Mouse (Mus musculus) G1E (cell line): ENCODE results near the gene Tpcn1. TPM values are rescaled to one million over a fixed set of nuclear protein-coding genes. Genes with fewer than 3 reads are reported as not detected.
A peak's percentile ranks its signal among the peaks of the same experiment; 100 is the strongest.

Source experiments
- ATAC-seq: 2 replicates; pipeline ENCODE4 v1.8.0; 2016; ENCODE audit warnings: mild to moderate bottlenecking; ENCODE audit not compliant: insufficient number of reproducible peaks, poor library complexity, low FRiP score, severe bottlenecking; ENCODE audit errors: extremely low read depth
- DNase-seq: peaks from one replicate; pipeline ENCODE4 v3.0.0; 2012; ENCODE audit warnings: low spot score
- H3K27me3 ChIP-seq: 2 replicates; pipeline ENCODE4 v1.6.1; 2012; ENCODE audit warnings: mild to moderate bottlenecking, low read length, inconsistent platforms; ENCODE audit not compliant: insufficient read depth
- H3K36me3 ChIP-seq: replicated peaks from 2 replicates; pipeline ENCODE3; 2012; ENCODE audit warnings: mild to moderate bottlenecking, inconsistent platforms
- H3K4me1 ChIP-seq: 2 replicates; pipeline ENCODE4 v1.6.1; 2012; ENCODE audit warnings: low read depth, low read length, inconsistent platforms, mixed read lengths; ENCODE audit not compliant: insufficient read depth
- H3K4me3 ChIP-seq: 2 replicates; pipeline ENCODE4 v1.5.1; 2012; ENCODE audit warnings: low read depth, mild to moderate bottlenecking, inconsistent platforms, low read length, moderate library complexity, mixed read lengths
- H3K9me3 ChIP-seq: replicated peaks from 2 replicates; pipeline ENCODE4 v1.6.1; 2012; ENCODE audit warnings: inconsistent platforms
- CTCF ChIP-seq: IDR thresholded peaks from 2 replicates; pipeline ENCODE4 v1.5.1; 2012; ENCODE audit warnings: low read depth, low read length, inconsistent platforms, mixed read lengths
- GATA1 ChIP-seq: IDR thresholded peaks from 2 replicates; pipeline ENCODE4 v1.6.1; 2012; ENCODE audit warnings: borderline replicate concordance, low read length, inconsistent platforms, mixed read lengths
- GATA2 ChIP-seq: IDR thresholded peaks from 2 replicates; pipeline ENCODE4 v1.6.1; 2012; ENCODE audit warnings: low read depth, low read length, inconsistent platforms, borderline replicate concordance
- POLR2AphosphoS5 ChIP-seq: IDR thresholded peaks from 2 replicates; pipeline ENCODE4 v1.6.1; 2012; ENCODE audit warnings: low read depth, low read length, inconsistent platforms; ENCODE audit not compliant: insufficient replicate concordance
- TAL1 ChIP-seq: conservative IDR thresholded peaks from 2 replicates; pipeline ENCODE4 v1.6.1; 2012; ENCODE audit warnings: low read depth, low read length, inconsistent platforms, mixed read lengths
- polyA plus RNA-seq: library from polyadenylated mRNA; stranded (reverse); fragments of >175 nt; gene quantifications from 2 replicates; pipeline ENCODE4 v1.2.3, GENCODE M21; 2012
- total RNA-seq, 2 experiments: library from RNA; stranded (forward) in 1 of 2; stranded (reverse) in 1 of 2; fragments of 200-1000 nt in 1 of 2; fragments of >200 nt in 1 of 2; fragmentation: Nextera tagmentation in 1 of 2; gene quantifications; 2 replicates each; pipeline ENCODE4 v1.2.3; 2014 to 2017

Gene Tpcn1
- total and polyA plus RNA-seq, 3 experiments: 3.2 to 51.6 (median 33.2) TPM

DNA sequence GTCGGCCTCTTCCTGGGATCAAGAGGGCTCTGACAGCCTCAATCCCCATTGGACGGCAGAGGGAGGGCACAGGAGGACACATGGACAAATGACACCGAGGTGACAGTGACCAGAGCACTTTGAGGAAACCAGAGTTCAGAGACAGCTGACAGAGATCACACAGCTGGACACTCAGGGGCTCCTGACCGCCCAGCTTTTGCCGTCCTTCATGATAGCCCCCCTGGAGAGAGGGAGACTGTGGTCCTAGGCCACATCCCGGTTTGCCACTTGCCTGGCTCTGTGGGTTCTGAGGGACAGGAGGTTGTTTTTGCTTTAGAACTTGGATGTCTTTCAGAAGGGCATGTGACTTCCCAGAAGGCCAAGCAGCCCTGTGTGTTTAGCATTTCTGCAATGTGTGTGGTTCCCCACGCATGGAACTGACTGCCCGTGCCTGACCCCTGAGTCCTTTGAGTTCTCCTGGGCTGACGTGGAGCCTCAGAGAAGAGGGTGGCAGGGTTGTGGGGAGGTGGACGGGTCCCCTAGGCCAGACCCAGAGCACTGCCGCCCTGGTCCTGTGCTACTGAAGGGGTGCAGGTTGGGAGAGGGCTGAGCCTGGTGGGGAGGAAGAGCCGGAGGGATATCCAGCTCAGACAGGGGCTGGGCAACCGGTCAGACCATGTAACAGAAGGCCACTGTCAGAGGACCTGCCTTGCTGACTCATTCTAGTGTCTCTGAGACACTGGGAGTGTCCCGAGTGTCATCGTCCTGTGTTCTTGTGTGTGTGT is 72.1 kb downstream of the Tpcn1 start:
- no peaks in the 10 kb centered on the region for H3K9me3 ChIP-seq
- TF ChIP-seq GATA2 (no peak), TAL1 (no peak), GATA1 (no peak), CTCF (no peak), POLR2AphosphoS5 (no peak)
- DNase-seq (no peak), ATAC-seq (peak; percentile 69)
- H3K27me3 ChIP-seq: no peaks in the 10 kb centered on the region; the same call in 1 of the 2 replicates
- H3K4me3 ChIP-seq: peak overlapping the region; percentile 13; the same call in 1 of the 2 replicates
- H3K4me1 ChIP-seq: peaks cover 59% of the 10 kb centered on the region
- peaks cover 40% of the 10 kb centered on the region for H3K36me3 ChIP-seq

DNA sequence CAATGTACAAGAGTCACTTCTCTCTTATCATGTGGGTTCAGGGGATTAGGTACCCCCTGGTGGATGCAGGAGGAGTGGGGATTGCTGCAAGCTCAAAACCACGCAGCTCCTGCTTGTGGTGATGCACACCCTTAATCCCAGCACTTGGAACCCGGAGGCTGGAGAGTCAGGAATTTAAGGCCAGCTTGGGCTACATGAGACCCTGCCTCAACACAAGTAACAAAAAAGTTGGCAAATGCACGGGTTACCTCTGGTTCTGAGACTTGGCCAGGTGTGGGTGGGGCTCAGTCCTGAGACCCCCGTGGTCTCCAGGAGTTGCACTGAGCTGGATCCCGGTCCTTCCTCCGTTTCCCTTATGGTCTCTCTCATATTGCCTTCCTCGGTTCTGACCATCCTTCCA is 73.0 kb downstream of the Tpcn1 start:
- ATAC-seq: no peak

DNA sequence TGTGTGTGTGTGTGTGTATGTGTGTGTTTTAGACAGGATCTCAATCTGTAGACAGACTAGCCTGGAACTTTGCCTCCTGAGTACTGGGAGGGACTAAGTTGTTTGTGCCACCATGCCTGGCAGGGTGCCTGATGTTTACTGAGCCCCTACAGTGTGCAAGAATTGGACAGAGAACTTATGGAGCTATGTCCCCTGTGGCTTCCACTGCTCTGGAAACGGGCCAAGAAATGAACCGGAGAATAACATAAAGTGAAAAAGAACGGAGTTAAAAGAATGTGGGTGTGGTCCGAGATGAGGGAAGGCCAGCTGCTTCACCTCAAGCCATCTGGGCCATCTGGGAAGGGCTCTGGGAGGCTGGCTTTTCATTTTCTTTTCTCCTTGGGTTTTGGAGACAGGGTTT is 73.7 kb downstream of the Tpcn1 start:
- peaks cover 27% of the 10 kb centered on the region for H3K36me3 ChIP-seq
- H3K4me3 ChIP-seq: no peak overlapping the region
- H3K9me3 ChIP-seq: no peaks in the 10 kb centered on the region
- no peaks in the 10 kb centered on the region; the same call in 1 of the 2 replicates for H3K27me3 ChIP-seq
- DNase-seq (no peak), ATAC-seq (no peak)
- TF ChIP-seq GATA1 (no peak), TAL1 (no peak), GATA2 (no peak), CTCF (no peak), POLR2AphosphoS5 (no peak)
- H3K4me1 ChIP-seq: peaks cover 67% of the 10 kb centered on the region

More for the DNA sequence above, 73.0 kb downstream of the Tpcn1 start:
- Histone ChIP-seq H3K27me3 (no peaks in the 10 kb centered on the region; the same call in 1 of the 2 replicates), H3K4me1 (peaks cover 65% of the 10 kb centered on the region), H3K36me3 (peaks cover 32% of the 10 kb centered on the region), H3K9me3 (no peaks in the 10 kb centered on the region), H3K4me3 (no peak overlapping the region)
- TF ChIP-seq GATA2 (no peak), TAL1 (no peak), POLR2AphosphoS5 (no peak), CTCF (no peak), GATA1 (no peak)
- no peak for DNase-seq

DNA sequence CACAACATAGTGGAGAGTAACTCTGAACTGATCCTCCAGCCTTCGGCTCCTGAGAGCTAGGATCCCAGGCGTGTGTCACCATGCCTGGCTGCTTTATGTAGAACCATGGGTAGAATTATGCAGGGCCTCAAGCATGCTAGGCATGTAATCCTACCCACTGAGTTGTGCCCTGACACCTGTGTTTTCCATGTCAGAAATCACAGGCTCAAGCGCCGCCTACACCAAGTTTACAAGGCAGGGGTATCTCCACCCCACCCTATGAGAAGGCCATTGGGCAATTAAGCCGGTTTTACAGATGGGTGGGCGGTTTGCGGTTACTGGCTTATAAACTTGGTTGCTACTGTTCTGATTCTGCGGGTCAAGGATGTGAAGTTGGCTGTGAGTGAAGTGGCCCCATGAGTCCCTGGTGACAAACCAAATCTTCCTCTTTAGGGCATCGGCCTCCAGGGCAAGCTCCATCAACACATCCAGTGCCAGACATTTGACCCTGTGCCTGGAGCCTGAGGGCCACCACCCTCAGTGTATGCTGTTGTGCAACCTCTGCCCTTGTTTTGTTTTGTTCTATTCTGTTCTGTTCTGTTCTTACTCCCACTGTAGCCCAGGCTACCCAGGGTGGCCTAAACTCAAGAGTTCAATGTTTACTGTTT is 74.3 kb downstream of the Tpcn1 start:
- no peak overlapping the region for H3K4me3 ChIP-seq
- ATAC-seq: no peak
- DNase-seq: no peak
- H3K36me3 ChIP-seq: peaks cover 23% of the 10 kb centered on the region
- H3K27me3 ChIP-seq: peaks cover 4% of the 10 kb centered on the region
- peaks cover 67% of the 10 kb centered on the region for H3K4me1 ChIP-seq
- TF ChIP-seq POLR2AphosphoS5 (no peak), TAL1 (no peak), CTCF (no peak)
- peaks cover 3% of the 10 kb centered on the region for H3K9me3 ChIP-seq

DNA sequence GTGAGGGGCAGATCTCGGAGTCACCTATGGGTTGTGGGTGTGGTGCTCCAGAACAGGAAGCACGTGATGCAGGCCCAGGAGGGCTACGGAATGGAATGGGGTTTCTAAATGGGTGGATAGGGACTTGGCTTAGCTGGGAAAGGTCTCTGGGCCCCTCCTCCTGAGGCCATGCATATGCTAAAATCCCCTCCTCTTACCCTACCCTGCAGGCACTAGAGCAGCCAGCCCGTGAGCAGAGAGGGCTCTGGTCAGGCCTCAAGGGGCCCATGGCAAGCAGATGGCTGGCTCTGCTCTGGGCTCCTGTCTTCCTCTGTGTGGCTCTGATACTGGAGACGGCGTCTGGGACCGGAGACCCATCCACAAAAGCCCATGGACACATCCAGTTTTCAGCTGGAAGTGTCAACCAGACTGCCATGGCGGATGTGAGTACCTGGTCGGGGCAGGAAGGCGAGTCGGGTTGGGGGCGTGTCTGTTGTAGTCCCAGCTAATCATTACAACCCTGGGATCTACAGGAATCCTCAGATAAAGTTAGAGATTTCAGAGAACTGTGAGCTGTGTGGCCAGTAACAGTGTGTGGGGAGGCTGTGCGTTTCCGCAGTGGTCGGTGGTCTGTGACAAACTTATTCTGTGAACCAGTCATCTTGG is 75.4 kb downstream of the Tpcn1 start:
- ATAC-seq (no peak), DNase-seq (no peak)
- Histone ChIP-seq H3K36me3 (peaks cover 23% of the 10 kb centered on the region), H3K4me3 (no peak overlapping the region), H3K9me3 (peaks cover 3% of the 10 kb centered on the region), H3K27me3 (peaks cover 10% of the 10 kb centered on the region), H3K4me1 (peaks cover 67% of the 10 kb centered on the region)
- TF ChIP-seq GATA1: no peak
- no peak for TF ChIP-seq POLR2AphosphoS5
- TF ChIP-seq GATA2: no peak

DNA sequence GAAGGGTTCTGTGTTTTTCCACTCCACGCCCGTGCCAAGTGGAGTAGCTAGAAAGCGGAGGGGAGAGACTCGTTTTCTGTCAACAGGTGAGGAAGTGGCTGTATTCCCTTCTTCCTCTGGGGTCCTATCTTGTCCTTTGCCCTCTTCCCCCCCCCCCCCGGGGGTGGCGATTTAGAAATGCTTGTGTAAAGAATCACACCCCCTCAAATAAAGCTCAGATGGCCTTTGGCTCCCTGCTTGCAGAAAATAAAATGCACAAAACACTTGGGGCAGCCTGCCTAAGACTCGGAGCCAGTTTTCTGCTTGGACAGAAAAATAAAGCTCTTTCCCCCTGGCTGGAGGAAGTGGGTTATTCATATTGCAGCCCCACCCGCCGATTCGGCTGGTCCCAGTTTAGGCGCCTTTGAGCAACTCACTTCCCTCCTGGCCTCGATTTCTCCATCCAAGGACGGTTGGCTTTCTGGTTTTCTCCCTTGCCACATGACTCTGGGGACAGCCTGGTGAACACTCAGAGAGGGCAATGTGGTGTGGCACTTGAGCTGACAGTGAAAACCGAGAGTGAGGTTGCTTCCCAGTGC is 76.7 kb downstream of the Tpcn1 start:
- Histone ChIP-seq H3K27me3 (peaks cover 15% of the 10 kb centered on the region), H3K36me3 (peaks cover 21% of the 10 kb centered on the region), H3K9me3 (peaks cover 3% of the 10 kb centered on the region), H3K4me3 (peak overlapping the region; percentile 74), H3K4me1 (peaks cover 54% of the 10 kb centered on the region)
- ATAC-seq: no peak
- TF ChIP-seq CTCF: no peak
- no peak for TF ChIP-seq TAL1
- no peak for DNase-seq
